Mouse (Mus musculus) embryonic facial prominence, embryonic 14.5 days (tissue): ENCODE measurements around the gene Bcar3. TPM values are rescaled to one million over a fixed set of nuclear protein-coding genes. Genes with fewer than 3 reads are reported as not detected.

Experiments
- ATAC-seq: fragments of 200-750 bp; cut with Nextera tagmentation; 2 replicates; pipeline ENCODE4 v1.8.0; 2017; ENCODE audit warnings: low read depth, moderate number of reproducible peaks, moderate TSS enrichment
- DNase-seq: peaks from one replicate; pipeline ENCODE4 v3.0.0-alpha.2; 2015; ENCODE audit warnings: low spot score
- H3K27ac ChIP-seq: fragments of 300-500 bp; sonication (generic); replicated peaks from 2 replicates; pipeline ENCODE4 v1.5.1; 2014; ENCODE audit warnings: low read depth, mild to moderate bottlenecking, low read length, moderate library complexity
- H3K27me3 ChIP-seq: fragments of 300-500 bp; sonication (generic); replicated peaks from 2 replicates; pipeline ENCODE4 v1.6.1; 2014; ENCODE audit warnings: low read length; ENCODE audit not compliant: control insufficient read depth, insufficient read depth
- H3K36me3 ChIP-seq: fragments of 300-500 bp; sonication (generic); 2 replicates; pipeline ENCODE4 v1.6.1; 2014; ENCODE audit warnings: low read length, mixed read lengths; ENCODE audit not compliant: control insufficient read depth, insufficient read depth
- H3K4me1 ChIP-seq: fragments of 300-500 bp; sonication (generic); 2 replicates; pipeline ENCODE4 v1.6.1; 2014; ENCODE audit warnings: antibody characterized with exemption, low read length; ENCODE audit not compliant: control insufficient read depth, insufficient read depth
- H3K4me2 ChIP-seq: fragments of 300-500 bp; sonication (generic); 2 replicates; pipeline ENCODE4 v1.6.1; 2014; ENCODE audit warnings: low read depth, mild to moderate bottlenecking, low read length, moderate library complexity, mixed read lengths
- H3K4me3 ChIP-seq: fragments of 300-500 bp; sonication (generic); 2 replicates; pipeline ENCODE4 v1.5.1; 2014; ENCODE audit warnings: low read depth, mild to moderate bottlenecking, low read length
- H3K9ac ChIP-seq: fragments of 300-500 bp; sonication (generic); 2 replicates; pipeline ENCODE4 v1.6.1; 2014; ENCODE audit warnings: low read depth, mild to moderate bottlenecking, low read length, moderate library complexity, mixed read lengths
- H3K9me3 ChIP-seq: fragments of 300-500 bp; sonication (generic); 2 replicates; pipeline ENCODE4 v1.6.1; 2016; ENCODE audit warnings: low read length; ENCODE audit not compliant: control insufficient read depth
- WGBS: fragments of 180-500 bp; shearing (Covaris S2); extraction: QIAGEN DNeasy Blood & Tissue Kit; methylation state at CpG from one replicate; pipeline ENCODE4 v1.1.7; 2014; 5-methylcytosine and 5-hydroxymethylcytosine counted together
- polyA plus RNA-seq: library from polyadenylated mRNA; unstranded; fragments of >200 nt; fragmentation: Nextera tagmentation; extraction: Ambion mirVana; gene quantifications from 2 replicates; pipeline ENCODE4 v1.2.1, GENCODE M21; 2014

Bcar3 gene
- polyA plus RNA-seq, 1 experiment from 2014 or later = 10.0 TPM

GRCm38 (mm10) chr3:122474067-122474466, 180.1 kb downstream of the Bcar3 start:
- Histone ChIP-seq H3K27ac (no peak overlapping the region), H3K27me3 (no peaks in the 10 kb centered on the region), H3K9ac (no peak overlapping the region), H3K9me3 (no peaks in the 10 kb centered on the region), H3K4me2 (no peak overlapping the region), H3K36me3 (no peaks in the 10 kb centered on the region), H3K4me1 (peaks cover 17% of the 10 kb centered on the region), H3K4me3 (no peak overlapping the region)
- no peak for ATAC-seq
- no peak for DNase-seq
- WGBS = 28% methylated on average over 5 of the region's 5 CpGs

- WGBS = 78% methylated on average over 4 of the region's 4 CpGs
- H3K4me1 ChIP-seq = peaks cover 17% of the 10 kb centered on the region
These were observed 180.9 kb downstream of the Bcar3 start for GRCm38 (mm10) chr3:122474796-122475195.

GRCm38 (mm10) chr3:122475735-122476134, 181.8 kb downstream of the Bcar3 start:
- Histone ChIP-seq H3K27ac (no peak overlapping the region), H3K9ac (no peak overlapping the region), H3K27me3 (no peaks in the 10 kb centered on the region), H3K4me2 (no peak overlapping the region), H3K4me3 (no peak overlapping the region), H3K36me3 (no peaks in the 10 kb centered on the region), H3K9me3 (no peaks in the 10 kb centered on the region), H3K4me1 (peaks cover 20% of the 10 kb centered on the region)
- peak; percentile 65 for DNase-seq
- WGBS = 43% methylated on average over 1 of the region's 1 CpGs
- no peak for ATAC-seq

More at GRCm38 (mm10) chr3:122474796-122475195, 180.9 kb downstream of the Bcar3 start:
- Histone ChIP-seq H3K9ac (no peak overlapping the region), H3K27me3 (no peaks in the 10 kb centered on the region), H3K9me3 (no peaks in the 10 kb centered on the region), H3K27ac (no peak overlapping the region), H3K36me3 (no peaks in the 10 kb centered on the region), H3K4me3 (no peak overlapping the region), H3K4me2 (no peak overlapping the region)
- DNase-seq (no peak), ATAC-seq (no peak)

DNA sequence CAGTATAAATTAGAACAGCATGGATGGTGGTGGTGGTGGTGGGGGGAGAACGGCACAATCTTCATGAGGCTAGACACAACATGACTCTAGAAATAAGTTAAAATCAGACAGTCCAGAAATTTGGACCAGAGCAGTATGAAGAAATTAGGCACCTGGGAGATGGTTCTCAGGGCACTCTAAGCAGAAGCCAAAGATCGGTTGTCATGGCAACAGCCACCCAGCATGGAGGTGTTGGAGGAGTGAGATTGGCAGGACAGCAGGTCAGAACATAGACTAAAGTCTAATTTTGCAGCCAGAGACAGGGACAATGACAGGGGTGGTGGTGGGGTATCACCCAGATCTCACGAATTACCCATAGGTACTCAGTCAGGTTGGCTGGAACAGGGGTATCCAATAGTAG, 182.7 kb downstream of the Bcar3 start:
- WGBS = 58% methylated on average over 3 of the region's 3 CpGs

GRCm38 (mm10) chr3:122477541-122477940, 183.6 kb downstream of the Bcar3 start:
- Histone ChIP-seq H3K4me2 (no peak overlapping the region), H3K27ac (no peak overlapping the region), H3K36me3 (no peaks in the 10 kb centered on the region), H3K4me1 (peaks cover 29% of the 10 kb centered on the region), H3K9me3 (no peaks in the 10 kb centered on the region), H3K27me3 (no peaks in the 10 kb centered on the region), H3K4me3 (no peak overlapping the region), H3K9ac (no peak overlapping the region)
- ATAC-seq (no peak), DNase-seq (no peak)
- WGBS = 66% methylated on average over 8 of the region's 8 CpGs

More for the DNA sequence above, 182.7 kb downstream of the Bcar3 start:
- H3K4me3 ChIP-seq = no peak overlapping the region
- no peaks in the 10 kb centered on the region for H3K9me3 ChIP-seq
- peaks cover 21% of the 10 kb centered on the region for H3K4me1 ChIP-seq
- no peak overlapping the region for H3K9ac ChIP-seq
- ATAC-seq = no peak
- no peaks in the 10 kb centered on the region for H3K36me3 ChIP-seq
- no peak overlapping the region for H3K4me2 ChIP-seq
- H3K27ac ChIP-seq = no peak overlapping the region
- DNase-seq = no peak
- no peaks in the 10 kb centered on the region for H3K27me3 ChIP-seq

DNA sequence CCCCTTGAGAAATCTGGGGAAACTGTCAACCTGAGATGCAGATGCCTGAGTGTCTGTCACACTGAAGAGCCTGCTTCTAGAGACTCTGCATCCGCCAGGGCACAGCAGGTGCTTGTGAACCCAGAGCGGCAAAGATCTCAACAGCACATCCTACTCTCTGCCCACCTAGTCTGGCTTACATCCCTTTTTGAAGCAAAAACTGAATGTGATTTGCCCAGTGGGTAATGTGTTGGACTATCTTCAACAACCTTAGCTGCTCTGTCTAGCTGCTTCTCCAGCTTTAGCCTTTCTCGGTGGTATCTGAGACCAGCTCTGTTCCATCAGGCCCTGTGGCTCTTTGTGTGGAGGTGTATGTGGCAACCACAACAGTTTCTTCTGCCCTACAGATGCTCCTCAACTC, 184.8 kb downstream of the Bcar3 start:
- Histone ChIP-seq H3K4me3 (no peak overlapping the region), H3K9ac (no peak overlapping the region), H3K4me1 (peaks cover 35% of the 10 kb centered on the region), H3K27ac (no peak overlapping the region), H3K9me3 (no peaks in the 10 kb centered on the region), H3K4me2 (no peak overlapping the region), H3K27me3 (no peaks in the 10 kb centered on the region), H3K36me3 (no peaks in the 10 kb centered on the region)
- 77% methylated on average over 3 of the region's 3 CpGs for WGBS
- DNase-seq = no peak
- ATAC-seq = no peak

DNA sequence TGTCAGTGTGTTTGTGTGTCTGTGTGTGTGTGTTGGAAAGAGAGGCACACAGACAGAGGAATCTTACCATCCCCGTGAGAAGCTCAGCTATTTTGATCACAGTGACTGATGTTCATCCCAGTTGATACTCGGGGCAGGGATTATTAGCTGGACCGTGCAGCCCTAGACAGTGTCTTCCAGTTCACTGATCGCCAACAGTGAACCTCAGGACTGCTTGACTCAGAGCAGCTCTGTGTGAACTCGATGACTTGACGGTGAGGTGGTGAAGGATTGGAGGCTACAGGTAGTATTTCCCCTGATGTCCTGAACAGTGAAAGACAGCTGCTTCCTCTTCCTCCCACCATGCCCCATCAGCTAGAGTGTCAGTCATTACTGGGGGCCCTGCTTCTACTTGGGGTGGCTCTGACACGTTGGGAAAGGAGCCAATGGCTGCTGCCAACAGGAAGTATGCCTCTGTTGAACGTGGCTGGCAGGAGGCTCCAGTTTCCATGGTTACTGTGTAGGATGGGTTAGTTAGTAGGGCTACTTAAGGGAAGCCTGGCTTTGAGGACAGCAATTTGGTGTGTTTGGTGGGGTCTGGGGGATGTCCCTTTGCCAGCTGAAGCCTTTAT, 186.2 kb downstream of the Bcar3 start:
- no peak overlapping the region for H3K27ac ChIP-seq
- no peaks in the 10 kb centered on the region for H3K27me3 ChIP-seq
- no peaks in the 10 kb centered on the region for H3K36me3 ChIP-seq
- 47% methylated on average over 8 of the region's 8 CpGs for WGBS
- DNase-seq (peak; percentile 75), ATAC-seq (peak; percentile 27)
- no peaks in the 10 kb centered on the region for H3K9me3 ChIP-seq
- no peak overlapping the region for H3K4me3 ChIP-seq
- H3K4me1 ChIP-seq = peaks cover 27% of the 10 kb centered on the region
- no peak overlapping the region for H3K9ac ChIP-seq
- no peak overlapping the region for H3K4me2 ChIP-seq

DNA sequence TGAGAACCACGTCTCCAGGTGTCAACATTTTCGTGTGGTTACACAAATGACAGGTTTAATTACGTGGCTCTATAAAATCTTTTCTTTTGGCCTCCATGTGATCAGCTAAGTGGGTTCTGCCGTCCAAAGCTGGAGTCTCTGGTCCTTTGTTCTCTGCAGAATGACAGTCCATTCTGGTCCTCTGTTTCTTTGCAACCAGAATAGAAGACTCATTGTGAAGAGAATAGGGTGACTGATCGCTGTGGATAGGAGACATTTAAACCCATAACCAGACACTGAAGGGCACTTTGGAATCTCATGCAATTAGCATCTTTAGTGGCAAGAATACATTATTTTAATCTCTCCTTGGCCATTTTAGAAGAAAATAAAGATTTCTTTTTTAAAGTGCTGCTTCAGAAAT, 187.1 kb downstream of the Bcar3 start:
- ATAC-seq = no peak
- Histone ChIP-seq H3K4me1 (peaks cover 24% of the 10 kb centered on the region), H3K4me3 (no peak overlapping the region), H3K9ac (no peak overlapping the region), H3K36me3 (no peaks in the 10 kb centered on the region), H3K27me3 (no peaks in the 10 kb centered on the region), H3K27ac (no peak overlapping the region), H3K4me2 (no peak overlapping the region), H3K9me3 (no peaks in the 10 kb centered on the region)
- WGBS = 60% methylated on average over 5 of the region's 5 CpGs
- DNase-seq = no peak
